Mouse (Mus musculus) limb, embryonic 10.5 days (tissue): ENCODE measurements around the gene Aifm1. TPM values are rescaled to one million over a fixed set of nuclear protein-coding genes. Genes with fewer than 3 reads are reported as not detected.

Experiments
- DNase-seq: peaks from one replicate; pipeline ENCODE4 v3.0.0-alpha.2; 2017; ENCODE audit warnings: low spot score
- H3K27ac ChIP-seq: fragments of 300-500 bp; sonication (generic); 2 replicates; pipeline ENCODE4 v1.5.1; 2016; ENCODE audit warnings: mild to moderate bottlenecking
- H3K27me3 ChIP-seq: fragments of 300-500 bp; sonication (generic); 2 replicates; pipeline ENCODE4 v1.6.1; 2016; ENCODE audit warnings: low read depth, mild to moderate bottlenecking; ENCODE audit not compliant: poor library complexity, severe bottlenecking
- H3K36me3 ChIP-seq: fragments of 300-500 bp; sonication (generic); 2 replicates; pipeline ENCODE4 v1.6.1; 2016; ENCODE audit warnings: mild to moderate bottlenecking, moderate library complexity
- H3K4me1 ChIP-seq: fragments of 300-500 bp; sonication (generic); 2 replicates; pipeline ENCODE4 v1.6.1; 2016
- H3K4me3 ChIP-seq: fragments of 300-500 bp; sonication (generic); 2 replicates; pipeline ENCODE4 v1.5.1; 2016; ENCODE audit warnings: mild to moderate bottlenecking, moderate library complexity
- H3K9me3 ChIP-seq: fragments of 300-500 bp; sonication (generic); replicated peaks from 2 replicates; pipeline ENCODE4 v1.6.1; 2016; ENCODE audit warnings: mild to moderate bottlenecking
- WGBS: fragments of 180-500 bp; shearing (Covaris S2); methylation state at CpG from one replicate; pipeline ENCODE4 v1.1.7; 2016; 5-methylcytosine and 5-hydroxymethylcytosine counted together
- polyA plus RNA-seq: library from polyadenylated mRNA; unstranded; fragments of >200 nt; fragmentation: Nextera tagmentation; extraction: Ambion mirVana; gene quantifications from 2 replicates; pipeline ENCODE4 v1.2.1, GENCODE M21; 2016

The Aifm1 gene
- 85.5 and 93.5 TPM in 2 replicates for polyA plus RNA-seq

GRCm38 (mm10) chrX:48513166-48513807 lies at the start of gene Aifm1:
Gene Aifm1 (minus strand): TSS chrX:48513563.
- peak within 1 kb of the TSS; percentile 60 for H3K4me3 ChIP-seq
- no peaks in the 10 kb centered on the region; the same call in 1 of the 2 replicates for H3K9me3 ChIP-seq
- peak; percentile 88 for DNase-seq
- H3K27me3 ChIP-seq = peaks cover 8% of the 10 kb centered on the region; the same call in 1 of the 2 replicates
- H3K27ac ChIP-seq = peak within 1 kb of the TSS; percentile 76
- WGBS = 14% methylated on average over 45 of the region's 45 CpGs
- peaks cover 6% of the 10 kb centered on the region; the same call in 1 of the 2 replicates for H3K4me1 ChIP-seq
- no peaks in the 10 kb centered on the region for H3K36me3 ChIP-seq

DNA sequence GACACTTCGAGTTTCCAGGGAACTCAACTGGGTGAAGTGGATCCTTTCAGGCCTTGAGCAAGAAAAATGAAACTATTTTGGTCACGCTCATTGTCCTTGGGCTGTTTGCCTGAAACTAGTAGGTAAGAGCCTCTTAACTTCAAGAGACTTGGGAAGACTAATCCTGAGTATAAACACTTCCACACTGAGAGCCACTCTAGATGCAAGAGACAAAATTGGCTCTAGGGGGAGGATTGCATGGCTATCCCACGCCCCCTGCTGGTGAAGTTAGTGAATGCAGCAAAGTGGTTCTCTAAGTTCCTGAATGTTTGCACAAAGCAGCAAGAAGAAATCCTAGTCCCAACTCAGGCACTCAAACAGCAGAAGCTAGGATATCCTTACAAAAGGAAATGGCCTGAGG lies 18.8 kb upstream of the Aifm1 start:
- Histone ChIP-seq H3K4me3 (no peak overlapping the region), H3K36me3 (no peaks in the 10 kb centered on the region), H3K27me3 (no peaks in the 10 kb centered on the region), H3K4me1 (no peaks in the 10 kb centered on the region), H3K9me3 (no peaks in the 10 kb centered on the region), H3K27ac (no peak overlapping the region)
- WGBS = 37% methylated on average over 3 of the region's 3 CpGs
- DNase-seq = peak; percentile 75

- Histone ChIP-seq H3K36me3 (no peaks in the 10 kb centered on the region), H3K4me1 (no peaks in the 10 kb centered on the region), H3K9me3 (no peaks in the 10 kb centered on the region), H3K27me3 (no peaks in the 10 kb centered on the region), H3K27ac (no peak overlapping the region), H3K4me3 (no peak overlapping the region)
- DNase-seq = no peak
- WGBS = 68% methylated on average over 2 of the region's 3 CpGs
These were observed 13.1 kb upstream of the Aifm1 start for GRCm38 (mm10) chrX:48526435-48526834.

GRCm38 (mm10) chrX:48525866-48526265 lies 12.5 kb upstream of the Aifm1 start:
- Histone ChIP-seq H3K4me1 (no peaks in the 10 kb centered on the region), H3K36me3 (no peaks in the 10 kb centered on the region), H3K9me3 (no peaks in the 10 kb centered on the region), H3K4me3 (no peak overlapping the region), H3K27me3 (no peaks in the 10 kb centered on the region), H3K27ac (no peak overlapping the region)
- 66% methylated on average over 8 of the region's 8 CpGs for WGBS
- DNase-seq = no peak

GRCm38 (mm10) chrX:48525332-48525731 lies 12.0 kb upstream of the Aifm1 start:
- no peak for DNase-seq
- peaks cover 5% of the 10 kb centered on the region; the same call in 1 of the 2 replicates for H3K27me3 ChIP-seq
- no peaks in the 10 kb centered on the region for H3K36me3 ChIP-seq
- WGBS = 68% methylated on average over 1 of the region's 1 CpGs
- H3K4me1 ChIP-seq = no peaks in the 10 kb centered on the region
- H3K4me3 ChIP-seq = no peak overlapping the region
- H3K9me3 ChIP-seq = no peaks in the 10 kb centered on the region
- H3K27ac ChIP-seq = no peak overlapping the region

DNA sequence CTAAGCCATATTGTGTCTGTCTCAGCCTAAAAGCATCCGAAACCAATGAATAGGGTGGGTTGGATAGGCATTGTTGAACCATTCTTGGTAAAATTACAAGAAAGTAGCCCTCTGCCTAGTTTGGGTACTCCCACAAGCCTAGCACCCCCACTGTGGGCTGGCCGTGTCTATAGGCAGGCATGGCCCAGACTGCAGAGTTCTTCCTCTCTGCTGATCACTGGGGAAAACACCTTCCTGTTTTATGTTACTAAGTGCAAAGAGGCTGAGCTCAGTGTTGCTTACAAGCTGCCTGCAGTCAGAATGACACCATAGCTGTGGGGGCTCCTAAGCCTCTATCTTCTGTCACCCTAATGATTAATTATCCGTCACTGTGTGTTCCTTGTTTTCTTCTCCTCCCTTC lies 10.1 kb upstream of the Aifm1 start:
- H3K4me3 ChIP-seq = no peak overlapping the region
- H3K36me3 ChIP-seq = no peaks in the 10 kb centered on the region
- 69% methylated on average over 3 of the region's 3 CpGs for WGBS
- H3K4me1 ChIP-seq = peaks cover 4% of the 10 kb centered on the region; the same call in 1 of the 2 replicates
- H3K27me3 ChIP-seq = peaks cover 18% of the 10 kb centered on the region
- no peak for DNase-seq
- H3K27ac ChIP-seq = no peak overlapping the region
- H3K9me3 ChIP-seq = no peaks in the 10 kb centered on the region

GRCm38 (mm10) chrX:48521651-48522050 lies 8.3 kb upstream of the Aifm1 start:
- peaks cover 18% of the 10 kb centered on the region for H3K27me3 ChIP-seq
- no peak for DNase-seq
- H3K4me1 ChIP-seq = peaks cover 5% of the 10 kb centered on the region; the same call in 1 of the 2 replicates
- H3K27ac ChIP-seq = no peak overlapping the region
- H3K9me3 ChIP-seq = no peaks in the 10 kb centered on the region; the same call in 1 of the 2 replicates
- 90% methylated on average over 3 of the region's 3 CpGs for WGBS
- H3K4me3 ChIP-seq = no peak overlapping the region
- H3K36me3 ChIP-seq = no peaks in the 10 kb centered on the region

DNA sequence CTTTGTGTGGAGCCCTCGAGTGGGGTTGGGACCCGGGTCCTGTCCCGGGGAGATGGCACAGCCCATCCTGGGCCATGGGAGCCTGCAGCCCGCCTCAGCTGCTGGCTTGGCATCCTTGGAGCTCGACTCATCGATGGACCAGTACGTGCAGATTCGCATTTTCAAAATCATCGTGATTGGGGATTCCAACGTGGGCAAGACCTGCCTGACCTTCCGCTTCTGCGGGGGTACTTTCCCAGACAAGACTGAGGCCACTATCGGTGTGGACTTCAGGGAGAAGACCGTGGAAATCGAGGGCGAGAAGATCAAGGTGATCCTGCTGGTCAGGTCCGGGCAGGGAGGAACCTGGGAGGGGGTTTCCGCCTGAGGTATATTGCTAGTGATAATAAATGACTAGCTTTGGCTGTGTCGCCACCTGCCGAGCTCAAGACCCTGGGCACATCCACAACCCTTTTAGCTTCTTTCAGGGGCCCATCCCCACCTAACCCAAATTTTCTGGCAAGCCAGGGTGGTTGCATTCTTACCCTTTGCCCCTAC lies 6.3 kb upstream of the Aifm1 start:
- Histone ChIP-seq H3K4me3 (peak overlapping the region; percentile 55), H3K4me1 (peaks cover 5% of the 10 kb centered on the region; the same call in 1 of the 2 replicates), H3K36me3 (no peaks in the 10 kb centered on the region), H3K27me3 (peaks cover 18% of the 10 kb centered on the region), H3K27ac (peak overlapping the region; percentile 76), H3K9me3 (no peaks in the 10 kb centered on the region; the same call in 1 of the 2 replicates)
- no peak for DNase-seq
- WGBS = 21% methylated on average over 20 of the region's 20 CpGs

GRCm38 (mm10) chrX:48518808-48519548 lies 5.6 kb upstream of the Aifm1 start, which contains the start of gene Rab33a:
Gene Rab33a (plus strand): TSS chrX:48519285.
- peaks cover 18% of the 10 kb centered on the region for H3K27me3 ChIP-seq
- no peaks in the 10 kb centered on the region for H3K36me3 ChIP-seq
- peak within 1 kb of the TSS; percentile 55 for H3K4me3 ChIP-seq
- H3K27ac ChIP-seq = peak within 1 kb of the TSS; percentile 76
- DNase-seq = peak; percentile 47
- WGBS = 19% methylated on average over 28 of the region's 33 CpGs
- peaks cover 5% of the 10 kb centered on the region for H3K4me1 ChIP-seq
- no peaks in the 10 kb centered on the region; the same call in 1 of the 2 replicates for H3K9me3 ChIP-seq

GRCm38 (mm10) chrX:48518211-48518807 lies 4.9 kb upstream of the Aifm1 start:
- H3K4me3 ChIP-seq = peak overlapping the region; percentile 55
- H3K27ac ChIP-seq = peak overlapping the region; percentile 76
- H3K36me3 ChIP-seq = no peaks in the 10 kb centered on the region
- peaks cover 5% of the 10 kb centered on the region for H3K4me1 ChIP-seq
- DNase-seq = peak; percentile 34
- H3K9me3 ChIP-seq = no peaks in the 10 kb centered on the region; the same call in 1 of the 2 replicates
- H3K27me3 ChIP-seq = peaks cover 20% of the 10 kb centered on the region
- WGBS = 28% methylated on average over 15 of the region's 15 CpGs

DNA sequence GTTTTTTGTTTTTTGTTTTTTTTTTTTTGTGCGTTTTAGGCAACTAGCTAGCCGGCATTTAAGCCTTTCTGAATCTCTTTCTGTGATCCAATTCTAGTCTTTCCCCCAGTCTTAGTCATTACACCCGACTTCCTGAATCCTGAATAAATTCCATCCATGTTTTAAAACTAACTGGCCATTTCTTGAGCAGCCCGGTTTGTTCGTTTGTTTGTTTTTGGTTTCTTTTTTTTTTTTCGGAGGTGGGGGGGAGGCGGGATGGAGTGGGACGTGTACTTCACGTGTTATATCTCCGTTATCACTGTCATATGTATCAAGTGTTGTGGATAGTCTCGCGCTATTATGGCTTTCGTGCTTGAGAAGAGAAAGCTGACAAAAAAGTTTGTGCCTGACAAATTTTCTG lies 461 bp upstream of the Aifm1 start:
- peaks cover 11% of the 10 kb centered on the region; the same call in 1 of the 2 replicates for H3K27me3 ChIP-seq
- DNase-seq = no peak
- WGBS = 8% methylated on average over 13 of the region's 13 CpGs
- H3K27ac ChIP-seq = no peak overlapping the region
- H3K36me3 ChIP-seq = no peaks in the 10 kb centered on the region
- H3K9me3 ChIP-seq = no peaks in the 10 kb centered on the region; the same call in 1 of the 2 replicates
- peaks cover 11% of the 10 kb centered on the region for H3K4me1 ChIP-seq
- peak overlapping the region; percentile 60 for H3K4me3 ChIP-seq

GRCm38 (mm10) chrX:48493763-48494162 lies 19.6 kb downstream of the Aifm1 start:
- Histone ChIP-seq H3K27me3 (no peaks in the 10 kb centered on the region), H3K36me3 (peaks cover 64% of the 10 kb centered on the region), H3K9me3 (no peaks in the 10 kb centered on the region), H3K27ac (no peak overlapping the region), H3K4me3 (no peak overlapping the region), H3K4me1 (no peaks in the 10 kb centered on the region)
- WGBS = 93% methylated on average over 8 of the region's 8 CpGs
- no peak for DNase-seq
